Mouse (Mus musculus): ENCODE measurements around the gene Uck2.

GRCm38 (mm10) chr1:167234344-167234743, 50.8 kb downstream of the Uck2 start:
- TF ChIP-seq CTCF (IDR thresholded peaks at IDR 0.05; ENCODE audit: extremely low read depth, insufficient read depth, low read length) (no peak), POLR2A (IDR thresholded peaks at IDR 0.05; ENCODE audit: extremely low read depth, insufficient read depth, low read length) (no peak)
